Mouse (Mus musculus) heart, embryonic 10.5 days (tissue): ENCODE data around the gene Gm27021. TPM values are rescaled to one million over a fixed set of nuclear protein-coding genes. Genes with fewer than 3 reads are reported as not detected.

Experiments used
- DNase-seq: peaks from one replicate; pipeline ENCODE4 v3.0.0-alpha.2; 2017; ENCODE audit warnings: low spot score
- H3K27ac ChIP-seq: fragments of 300-500 bp; sonication (generic); 2 replicates; pipeline ENCODE4 v1.5.1; 2016; ENCODE audit warnings: mild to moderate bottlenecking
- H3K27me3 ChIP-seq: fragments of 300-500 bp; sonication (generic); 2 replicates; pipeline ENCODE4 v1.6.1; 2016; ENCODE audit warnings: mild to moderate bottlenecking; ENCODE audit not compliant: poor library complexity, insufficient read depth, severe bottlenecking
- H3K36me3 ChIP-seq: fragments of 300-500 bp; sonication (generic); 2 replicates; pipeline ENCODE4 v1.6.1; 2016; ENCODE audit warnings: mild to moderate bottlenecking, moderate library complexity
- H3K4me1 ChIP-seq: fragments of 300-500 bp; sonication (generic); 2 replicates; pipeline ENCODE4 v1.6.1; 2016; ENCODE audit warnings: mild to moderate bottlenecking
- H3K4me3 ChIP-seq: fragments of 300-500 bp; sonication (generic); 2 replicates; pipeline ENCODE4 v1.5.1; 2016; ENCODE audit warnings: mild to moderate bottlenecking, moderate library complexity
- H3K9me3 ChIP-seq: fragments of 300-500 bp; sonication (generic); 2 replicates; pipeline ENCODE4 v1.6.1; 2016; ENCODE audit warnings: mild to moderate bottlenecking, moderate library complexity
- whole genome bisulfite sequencing: fragments of 180-500 bp; shearing (Covaris S2); methylation state at CpG from one replicate; pipeline ENCODE4 v1.1.7; 2016; 5-methylcytosine and 5-hydroxymethylcytosine counted together
- polyA plus RNA-seq: library from polyadenylated mRNA; unstranded; fragments of >200 nt; fragmentation: Nextera tagmentation; extraction: Ambion mirVana; gene quantifications from 2 replicates; pipeline ENCODE4 v1.2.1, GENCODE M21; 2016

Gene Gm27021
- 1.9 and 2.8 TPM in 2 replicates for polyA plus RNA-seq

DNA sequence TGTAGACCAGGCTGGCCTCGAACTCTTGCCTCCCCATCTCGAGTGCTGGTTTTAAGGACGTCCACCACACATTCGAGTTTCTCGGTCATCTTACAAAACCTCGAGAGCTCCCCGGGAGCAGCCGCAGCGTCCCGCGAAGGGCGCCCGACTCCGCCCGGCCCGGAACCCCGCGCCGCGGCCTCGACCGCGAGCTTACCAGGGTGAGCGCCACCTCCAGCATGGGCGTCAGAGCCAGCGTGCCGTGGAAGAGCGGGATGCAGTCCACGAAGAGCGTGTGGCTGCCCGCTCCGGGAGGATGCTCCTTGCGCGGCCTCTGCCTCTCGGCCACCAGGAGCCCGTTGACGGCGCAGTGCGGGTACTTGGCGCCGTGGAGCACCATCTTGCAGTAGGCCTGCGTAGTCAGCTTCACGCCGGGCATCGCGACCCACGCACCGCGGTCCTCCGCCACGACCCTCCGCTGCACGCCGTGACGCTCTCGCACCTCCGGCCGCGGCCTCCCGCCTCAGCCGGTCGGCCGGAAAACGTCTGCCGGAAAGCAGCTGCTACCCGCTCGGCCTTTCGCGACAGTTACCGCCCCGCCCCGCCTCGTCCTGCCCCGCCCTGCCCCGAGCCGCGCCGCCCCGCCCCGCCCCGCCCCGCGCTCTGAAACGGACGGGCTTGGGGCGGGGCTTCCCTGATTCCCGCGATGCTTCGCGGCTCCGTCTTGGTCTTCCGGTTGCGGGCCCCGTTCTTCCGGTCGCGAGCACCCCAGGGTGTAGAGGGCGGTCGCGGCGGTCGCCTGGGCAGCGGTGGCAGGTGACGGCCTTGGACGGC is at the start of gene Gm27021, which contains the start of gene Cox4i1:
Gm27021 (minus strand) TSS at position 519 of the 813 bp plus-strand sequence.
Cox4i1 (plus strand) TSS at position 662 of the 813 bp plus-strand sequence.
- peak; percentile 97 for DNase-seq
- Histone ChIP-seq H3K27ac (peak within 1 kb of the TSS; percentile 98), H3K4me3 (peak within 1 kb of the TSS; percentile 92), H3K9me3 (no peaks in the 10 kb centered on the region), H3K4me1 (peaks cover 44% of the 10 kb centered on the region), H3K36me3 (peaks cover 41% of the 10 kb centered on the region), H3K27me3 (no peaks in the 10 kb centered on the region)
- under 1% methylated on average over 105 of the region's 105 CpGs for WGBS

DNA sequence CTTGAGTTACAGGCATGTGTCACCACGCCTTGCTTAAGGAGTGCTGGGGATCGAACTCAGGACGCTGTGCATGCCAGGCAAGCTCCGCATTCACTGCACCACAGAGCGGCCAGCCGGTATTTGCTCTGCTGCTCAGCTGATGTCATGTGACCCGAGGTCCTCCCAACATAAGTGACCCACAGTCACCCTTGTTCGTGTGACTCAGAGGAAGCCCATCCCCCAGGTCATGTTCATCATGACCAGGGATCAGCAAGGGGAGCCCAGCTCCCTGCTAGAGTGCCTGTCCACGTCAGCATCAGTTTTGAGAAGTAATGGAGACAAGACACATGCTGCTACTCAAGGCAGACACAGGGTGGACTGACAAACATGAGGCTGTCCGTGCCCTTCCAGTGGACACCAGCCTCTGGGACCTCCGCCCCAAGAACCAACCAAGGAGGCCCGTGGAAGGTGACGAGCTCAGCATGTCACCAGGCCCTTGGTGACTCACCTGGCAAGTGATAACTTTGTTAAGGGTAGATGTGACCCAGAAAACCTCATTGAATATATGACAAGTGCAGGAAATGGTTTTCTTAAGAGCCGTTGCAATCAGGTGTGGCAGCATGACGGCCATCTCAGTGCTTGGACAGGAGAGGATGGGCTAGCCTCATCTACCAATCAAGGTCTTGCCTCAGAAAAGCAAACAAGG is 48.3 kb upstream of the Gm27021 start:
- no peaks in the 10 kb centered on the region for H3K9me3 ChIP-seq
- WGBS = 71% methylated on average over 15 of the region's 15 CpGs

DNA sequence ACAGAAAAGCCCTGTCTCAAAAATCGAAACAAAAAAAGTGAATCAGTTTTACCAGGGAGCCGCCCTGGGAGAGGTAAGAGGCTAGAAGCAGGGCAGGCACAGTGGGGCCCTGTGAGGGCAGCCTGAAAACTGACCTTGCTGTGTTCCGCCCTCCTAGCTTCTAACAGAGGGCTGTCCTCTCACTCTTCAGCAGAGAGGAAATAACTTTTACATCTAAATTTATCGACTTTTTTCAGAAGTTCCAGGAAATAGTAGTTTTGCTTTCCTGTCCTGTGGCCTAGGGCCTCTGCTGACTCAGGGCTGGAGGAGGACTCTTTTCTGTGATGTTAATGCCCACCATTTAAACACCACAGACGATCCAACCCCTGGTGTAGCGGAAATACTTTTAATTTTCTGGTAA is 47.3 kb upstream of the Gm27021 start:
- 74% methylated on average over 6 of the region's 6 CpGs for WGBS
- no peak overlapping the region for H3K27ac ChIP-seq

More for the DNA sequence above, 48.3 kb upstream of the Gm27021 start:
- H3K27me3 ChIP-seq = peaks cover 17% of the 10 kb centered on the region; the same call in 1 of the 2 replicates
- no peak overlapping the region for H3K4me3 ChIP-seq
- H3K36me3 ChIP-seq = no peaks in the 10 kb centered on the region
- H3K4me1 ChIP-seq = no peaks in the 10 kb centered on the region
- DNase-seq = no peak
- no peak overlapping the region for H3K27ac ChIP-seq

DNA sequence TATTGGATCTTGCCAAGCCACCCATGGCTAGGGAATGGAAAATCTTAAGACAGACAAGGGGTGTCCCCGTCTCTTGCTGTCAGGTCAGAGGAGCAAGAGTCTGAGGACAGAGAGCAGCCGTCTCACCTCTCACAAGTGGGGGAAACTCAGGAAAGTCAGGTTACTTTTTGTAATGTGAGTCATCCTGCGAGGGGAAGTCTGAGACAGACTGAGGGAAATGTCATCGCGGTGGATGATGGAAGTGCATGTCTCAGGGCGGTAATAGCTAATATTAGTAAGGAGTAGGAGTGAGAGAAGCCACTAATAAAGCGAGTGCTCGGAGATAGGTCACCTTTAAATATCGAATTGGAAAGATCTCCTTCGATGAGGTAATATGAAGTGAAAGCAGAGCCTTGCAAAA is 41.3 kb upstream of the Gm27021 start:
- Histone ChIP-seq H3K9me3 (no peaks in the 10 kb centered on the region), H3K4me3 (no peak overlapping the region), H3K4me1 (no peaks in the 10 kb centered on the region), H3K27me3 (peaks cover 4% of the 10 kb centered on the region; the same call in 1 of the 2 replicates), H3K36me3 (no peaks in the 10 kb centered on the region), H3K27ac (no peak overlapping the region)
- WGBS = 74% methylated on average over 10 of the region's 10 CpGs
- DNase-seq = no peak

More for the DNA sequence above, 47.3 kb upstream of the Gm27021 start:
- no peaks in the 10 kb centered on the region for H3K36me3 ChIP-seq
- peaks cover 13% of the 10 kb centered on the region; the same call in 1 of the 2 replicates for H3K27me3 ChIP-seq
- H3K4me3 ChIP-seq = no peak overlapping the region
- no peak for DNase-seq
- no peaks in the 10 kb centered on the region for H3K4me1 ChIP-seq
- H3K9me3 ChIP-seq = no peaks in the 10 kb centered on the region

DNA sequence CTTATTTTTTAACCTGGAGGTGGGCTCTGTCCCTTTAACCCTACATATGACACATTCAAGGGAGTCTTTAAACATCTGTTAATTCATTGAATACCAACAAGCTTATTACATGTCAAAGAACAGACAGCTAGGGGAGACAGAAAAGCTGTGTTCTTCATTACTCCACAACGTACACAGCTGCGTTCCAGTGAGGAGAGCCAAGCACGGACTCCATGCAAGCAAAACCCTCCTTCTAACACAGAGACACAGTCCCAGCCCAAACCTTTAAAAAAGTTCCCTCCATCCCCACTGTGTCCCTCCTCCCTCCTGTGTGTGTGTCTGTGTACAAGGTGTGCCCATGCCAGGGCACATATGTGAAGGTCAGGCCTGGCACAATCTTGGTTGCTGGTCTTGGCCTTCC is 38.3 kb upstream of the Gm27021 start:
- WGBS = 86% methylated on average over 3 of the region's 3 CpGs

DNA sequence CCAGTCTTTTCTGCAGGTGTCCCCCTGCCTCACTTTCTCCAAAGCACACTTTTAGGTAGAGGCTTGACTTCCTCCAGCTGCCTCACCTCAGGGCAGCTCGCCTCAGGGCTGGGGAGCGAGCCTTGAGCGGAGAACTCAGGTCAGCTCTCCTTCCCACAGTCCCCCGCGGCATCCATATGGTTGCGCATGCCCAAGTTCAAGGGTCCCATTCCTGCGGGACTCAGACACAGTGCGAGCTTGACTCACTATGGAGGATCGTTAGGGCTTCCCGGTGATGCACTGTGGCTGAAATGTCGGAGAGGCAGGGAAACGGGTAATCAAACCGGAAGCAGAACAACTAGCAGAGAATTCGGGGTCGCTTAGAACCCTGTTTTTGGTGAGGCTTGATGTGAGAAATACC is 37.3 kb upstream of the Gm27021 start:
- 77% methylated on average over 15 of the region's 15 CpGs for WGBS
- Histone ChIP-seq H3K27ac (no peak overlapping the region), H3K4me1 (peaks cover under 1% of the 10 kb centered on the region; the same call in 1 of the 2 replicates), H3K4me3 (no peak overlapping the region), H3K27me3 (peaks cover 30% of the 10 kb centered on the region), H3K36me3 (no peaks in the 10 kb centered on the region), H3K9me3 (no peaks in the 10 kb centered on the region)
- DNase-seq = no peak

More for the DNA sequence above, 38.3 kb upstream of the Gm27021 start:
- Histone ChIP-seq H3K27me3 (peaks cover 27% of the 10 kb centered on the region), H3K4me1 (no peaks in the 10 kb centered on the region), H3K9me3 (no peaks in the 10 kb centered on the region), H3K36me3 (no peaks in the 10 kb centered on the region), H3K4me3 (no peak overlapping the region), H3K27ac (no peak overlapping the region)
- DNase-seq = no peak

DNA sequence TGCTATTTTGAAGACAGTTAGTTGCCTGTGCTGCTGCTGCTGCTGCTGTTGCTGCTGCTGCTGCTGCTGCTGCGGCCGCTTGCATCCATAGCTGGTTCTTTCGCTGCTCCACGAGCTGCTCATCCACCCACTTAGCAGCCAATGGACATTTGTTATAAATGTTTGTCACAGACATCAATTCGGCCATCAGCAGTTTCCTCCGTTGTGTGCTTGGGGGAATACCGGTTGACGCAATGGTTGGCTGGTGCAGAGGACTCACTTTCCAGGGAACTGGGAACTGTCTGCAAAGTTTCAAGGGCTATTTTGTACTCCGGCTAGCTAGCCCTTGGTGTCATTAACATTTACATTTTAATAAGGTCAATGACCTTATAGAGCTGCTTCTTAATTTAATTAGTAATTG is 36.3 kb upstream of the Gm27021 start:
- Histone ChIP-seq H3K27me3 (peaks cover 37% of the 10 kb centered on the region), H3K9me3 (no peaks in the 10 kb centered on the region), H3K4me1 (peaks cover 7% of the 10 kb centered on the region), H3K36me3 (no peaks in the 10 kb centered on the region), H3K4me3 (no peak overlapping the region), H3K27ac (no peak overlapping the region)
- DNase-seq = no peak
- whole genome bisulfite sequencing = 78% methylated on average over 9 of the region's 9 CpGs

DNA sequence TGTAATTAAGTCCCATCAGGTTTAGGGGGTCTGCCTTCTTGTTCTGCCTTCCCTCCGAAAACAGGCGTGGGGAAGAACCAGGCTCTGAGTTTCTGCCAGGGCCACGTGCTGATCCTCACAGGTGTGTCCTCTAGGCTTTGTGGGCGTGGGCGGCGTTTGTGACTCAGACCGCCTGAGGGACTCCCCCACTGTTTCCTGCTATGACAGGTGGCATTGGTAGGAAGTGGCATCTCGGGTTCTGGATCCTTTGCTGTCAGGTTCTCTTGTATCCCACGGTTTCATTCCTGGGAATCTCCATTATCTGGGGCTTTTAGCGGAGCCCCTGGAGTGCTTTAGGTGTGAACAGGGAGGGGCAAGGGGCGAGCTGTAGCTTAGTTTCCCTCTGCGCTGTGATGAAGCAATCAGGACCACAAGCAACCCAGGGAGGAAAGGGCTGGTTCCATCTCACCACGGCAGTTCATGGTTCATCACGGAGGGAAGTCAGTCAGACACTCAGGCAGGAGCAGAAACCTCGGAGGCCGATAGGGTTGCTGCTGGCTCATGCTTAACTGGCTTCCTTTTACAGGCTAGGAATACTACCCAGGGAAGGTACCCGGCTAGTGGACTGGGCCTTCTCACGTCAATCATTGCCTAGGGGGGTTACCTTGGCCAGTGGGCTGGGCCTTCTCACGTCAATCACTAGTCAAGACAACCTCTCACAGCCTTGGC is 34.0 kb upstream of the Gm27021 start:
- Histone ChIP-seq H3K4me3 (no peak overlapping the region), H3K9me3 (no peaks in the 10 kb centered on the region; the same call in 1 of the 2 replicates), H3K27ac (no peak overlapping the region), H3K4me1 (peaks cover 12% of the 10 kb centered on the region), H3K27me3 (peaks cover 37% of the 10 kb centered on the region; the same call in 1 of the 2 replicates), H3K36me3 (no peaks in the 10 kb centered on the region)
- WGBS = 49% methylated on average over 19 of the region's 19 CpGs
- no peak for DNase-seq

DNA sequence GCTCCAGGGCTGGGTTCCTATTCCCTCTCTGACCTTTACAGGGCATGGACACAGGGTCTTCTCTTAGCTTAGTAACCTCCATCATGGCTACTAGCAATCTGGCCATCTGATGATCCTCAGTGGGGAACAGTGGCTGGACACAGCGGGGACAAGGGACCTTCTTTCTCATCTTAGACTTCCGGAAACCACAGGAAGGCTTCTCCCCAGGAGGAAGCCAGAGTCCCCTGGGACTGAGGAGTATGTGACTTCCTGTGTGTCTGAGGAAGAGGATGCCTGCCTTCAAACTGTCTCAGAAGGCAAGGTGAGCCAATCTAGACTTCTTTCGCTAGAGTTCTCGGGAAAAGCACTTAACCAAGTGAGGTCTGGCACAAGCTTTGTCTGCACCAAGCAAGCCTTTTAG is 32.2 kb upstream of the Gm27021 start:
- H3K36me3 ChIP-seq = no peaks in the 10 kb centered on the region
- 0 out of 2 replicates have a peak overlapping the region, but pooled peaks have one; percentile 56 for H3K27ac ChIP-seq

DNA sequence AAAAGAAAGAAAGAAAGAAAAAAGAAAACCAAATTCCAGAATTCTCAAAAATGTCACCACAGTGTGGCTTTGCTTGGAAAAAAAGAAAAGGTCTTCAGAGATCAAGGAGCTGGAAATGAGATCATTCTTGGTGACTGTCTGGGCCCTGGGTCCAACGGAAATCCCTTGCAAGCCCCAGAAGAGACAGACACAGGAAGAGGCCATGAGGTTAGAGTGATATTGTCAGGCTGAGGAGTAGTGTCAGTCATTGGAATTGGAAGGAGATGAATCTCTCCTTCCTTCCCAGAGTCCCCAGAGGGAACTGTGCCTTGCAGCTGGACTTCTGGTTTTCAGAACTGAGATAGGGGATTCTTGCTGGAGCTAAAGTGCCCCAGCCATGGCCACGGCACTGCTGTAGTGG is 31.7 kb upstream of the Gm27021 start:
- 48% methylated on average over 2 of the region's 2 CpGs for WGBS
- Histone ChIP-seq H3K27me3 (peaks cover 33% of the 10 kb centered on the region; the same call in 1 of the 2 replicates), H3K9me3 (no peaks in the 10 kb centered on the region; the same call in 1 of the 2 replicates), H3K4me1 (peaks cover 29% of the 10 kb centered on the region), H3K27ac (0 out of 2 replicates have a peak overlapping the region, but pooled peaks have one; percentile 56), H3K36me3 (no peaks in the 10 kb centered on the region), H3K4me3 (no peak overlapping the region)
- no peak for DNase-seq

More for the DNA sequence above, 32.2 kb upstream of the Gm27021 start:
- H3K27me3 ChIP-seq = peaks cover 33% of the 10 kb centered on the region; the same call in 1 of the 2 replicates
- no peak for DNase-seq
- H3K4me3 ChIP-seq = no peak overlapping the region
- peaks cover 26% of the 10 kb centered on the region for H3K4me1 ChIP-seq
- no peaks in the 10 kb centered on the region; the same call in 1 of the 2 replicates for H3K9me3 ChIP-seq
- WGBS = 83% methylated on average over 4 of the region's 4 CpGs

DNA sequence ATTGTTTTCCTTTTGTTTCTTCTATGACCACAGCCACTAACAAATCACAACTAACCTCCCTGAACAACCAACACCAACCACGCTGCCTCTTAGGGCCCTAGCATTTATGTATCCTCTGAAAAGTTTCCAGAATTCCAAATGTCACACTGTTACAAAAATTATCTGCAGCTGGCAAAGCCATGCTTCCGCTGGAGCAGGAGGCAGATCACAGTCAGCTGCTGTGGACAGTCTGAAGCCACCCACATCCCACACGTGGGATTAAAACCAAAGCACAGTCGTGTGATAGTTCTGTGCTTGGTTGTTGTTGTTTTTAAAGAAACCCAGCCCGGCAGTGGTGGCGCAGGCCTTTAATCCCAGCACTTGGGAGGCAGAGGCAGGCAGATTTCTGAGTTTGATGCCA is 31.2 kb upstream of the Gm27021 start:
- H3K4me1 ChIP-seq = peaks cover 34% of the 10 kb centered on the region
- peaks cover 31% of the 10 kb centered on the region; the same call in 1 of the 2 replicates for H3K27me3 ChIP-seq
- no peak overlapping the region for H3K27ac ChIP-seq
- H3K9me3 ChIP-seq = no peaks in the 10 kb centered on the region; the same call in 1 of the 2 replicates
- no peaks in the 10 kb centered on the region for H3K36me3 ChIP-seq
- H3K4me3 ChIP-seq = no peak overlapping the region
- DNase-seq = no peak
- WGBS = 74% methylated on average over 6 of the region's 6 CpGs

DNA sequence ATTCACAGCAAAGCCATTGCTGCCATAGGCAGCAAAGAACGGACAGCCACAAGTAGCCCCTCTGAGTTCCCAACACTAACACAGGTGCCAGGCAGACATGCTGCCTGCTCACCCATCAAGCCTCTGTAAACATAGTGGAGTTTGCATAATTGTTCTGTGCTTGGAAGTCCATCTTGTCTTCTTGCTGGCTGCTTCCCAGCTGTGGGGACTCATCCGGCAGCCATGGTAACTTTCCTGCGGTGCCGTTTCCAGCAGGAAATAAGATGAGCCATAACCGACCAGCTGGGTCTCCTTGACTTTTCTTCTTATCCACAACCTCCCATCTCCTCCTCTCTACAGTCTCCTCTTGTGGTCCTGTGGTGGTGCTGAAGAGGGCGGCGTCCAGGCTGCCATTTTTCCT is 30.5 kb upstream of the Gm27021 start:
- H3K9me3 ChIP-seq = no peaks in the 10 kb centered on the region; the same call in 1 of the 2 replicates
- no peak overlapping the region for H3K27ac ChIP-seq
- 86% methylated on average over 7 of the region's 7 CpGs for WGBS
- H3K27me3 ChIP-seq = peaks cover 25% of the 10 kb centered on the region; the same call in 1 of the 2 replicates
- H3K36me3 ChIP-seq = no peaks in the 10 kb centered on the region
- H3K4me1 ChIP-seq = peaks cover 39% of the 10 kb centered on the region
- no peak for DNase-seq
- no peak overlapping the region for H3K4me3 ChIP-seq
